Mouse (Mus musculus): ENCODE data around the gene Ehmt1.

Ehmt1 gene

DNA sequence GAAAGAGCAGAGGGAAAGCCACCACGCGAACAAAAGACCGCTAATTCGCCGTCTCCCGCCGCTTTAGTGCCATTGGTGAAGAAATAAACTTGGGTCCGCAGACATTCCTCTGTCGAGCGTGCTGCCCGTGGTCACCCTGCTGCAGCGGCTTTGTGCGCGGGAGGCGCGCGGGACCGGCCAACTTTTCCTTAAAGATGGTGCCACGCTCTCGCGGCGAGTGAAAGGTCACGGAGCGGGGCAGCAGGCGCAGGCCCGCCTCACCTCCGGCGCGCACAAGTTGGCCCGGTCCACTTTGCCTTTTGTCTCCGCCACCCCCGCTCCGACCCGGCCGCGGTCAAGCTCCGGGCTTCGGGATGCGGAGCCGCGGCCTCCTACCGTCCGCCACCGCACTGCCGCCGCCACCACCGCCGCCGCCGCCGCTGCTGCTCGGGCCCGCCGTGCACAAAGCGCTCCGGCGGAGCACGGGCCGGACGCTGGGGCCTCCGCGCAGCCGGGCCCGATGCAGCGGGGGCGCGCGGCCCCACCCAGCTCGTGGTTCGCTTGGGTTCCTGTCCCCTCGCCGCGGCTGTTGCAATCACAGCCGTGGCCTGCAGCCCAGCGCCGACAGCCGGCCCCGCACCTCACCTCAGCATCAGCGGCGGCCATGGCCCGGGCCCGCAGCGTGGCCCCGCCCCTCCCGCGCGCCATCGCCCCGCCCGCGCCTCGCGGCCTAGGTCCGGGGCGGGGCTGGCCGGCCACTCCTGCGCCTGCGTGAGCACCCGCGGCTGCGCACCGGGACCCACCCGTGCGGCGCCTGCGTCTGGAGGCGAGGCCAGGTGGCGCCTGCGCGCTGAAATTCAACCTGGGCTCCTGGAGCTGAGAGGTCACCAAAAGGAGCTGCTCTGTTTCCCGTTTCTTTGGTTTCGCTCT lies at the start of gene Ehmt1:
TSS of gene Ehmt1 (minus strand) at position 685 of the 909 bp plus-strand sequence.
- DNase-seq = peak; percentile 96

DNA sequence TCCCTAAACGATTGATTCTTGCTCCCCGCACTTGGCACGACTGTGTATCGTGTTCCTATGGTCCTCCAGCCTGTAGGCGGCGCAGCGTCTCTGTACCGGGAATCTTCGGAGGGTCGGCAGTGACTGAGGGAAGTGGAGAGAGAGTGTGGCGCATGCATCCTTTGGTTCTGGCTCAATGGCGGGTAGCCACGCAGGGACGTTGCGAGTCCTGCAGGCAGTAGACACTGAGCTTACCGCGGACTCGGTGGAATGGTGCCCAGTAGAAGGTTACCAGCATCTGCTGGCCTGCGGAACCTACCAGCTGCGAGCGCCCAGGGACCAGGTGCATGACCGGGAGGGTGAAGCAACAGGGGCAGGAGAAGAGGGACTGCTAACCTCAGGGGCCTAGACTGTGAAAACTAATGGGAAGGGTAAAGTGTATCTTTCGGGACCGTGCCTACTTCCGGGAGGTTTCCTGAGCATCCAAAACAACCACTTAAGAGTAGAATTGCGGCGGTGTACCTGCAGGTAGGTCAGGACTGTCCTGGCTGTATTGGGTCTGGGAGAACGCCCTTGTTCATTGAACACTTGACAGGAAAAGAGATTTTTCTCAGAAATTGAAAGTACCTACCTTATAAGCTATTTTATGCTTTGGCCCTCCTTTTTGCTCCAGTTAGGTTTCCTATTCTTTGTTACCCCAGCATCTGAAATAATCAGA lies 43.0 kb upstream of the Ehmt1 start, which contains the start of gene Dph7:
TSS of gene Dph7 (plus strand) at position 97 of the 697 bp plus-strand sequence.
- peak; percentile 85 for DNase-seq

DNA sequence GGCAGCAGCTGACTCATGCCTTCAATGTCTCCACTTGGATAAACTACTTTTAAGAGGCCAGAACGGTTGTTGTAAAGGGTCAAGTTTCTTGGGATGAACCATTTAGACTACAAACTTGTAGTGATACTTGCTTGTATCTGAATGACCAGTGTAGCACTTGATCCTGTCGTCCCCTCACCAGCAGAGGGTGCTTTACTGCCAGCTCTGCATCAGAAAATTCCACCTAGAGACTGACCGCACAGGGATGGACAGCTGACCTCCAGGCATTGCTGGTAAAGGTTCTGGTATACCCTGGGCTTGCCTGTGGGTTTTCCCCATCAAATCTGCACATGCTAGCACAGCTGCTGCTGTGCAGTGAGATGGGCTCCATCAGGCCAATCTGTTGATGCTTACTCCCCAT lies 41.5 kb upstream of the Ehmt1 start:
- peak; percentile 72 for DNase-seq

DNA sequence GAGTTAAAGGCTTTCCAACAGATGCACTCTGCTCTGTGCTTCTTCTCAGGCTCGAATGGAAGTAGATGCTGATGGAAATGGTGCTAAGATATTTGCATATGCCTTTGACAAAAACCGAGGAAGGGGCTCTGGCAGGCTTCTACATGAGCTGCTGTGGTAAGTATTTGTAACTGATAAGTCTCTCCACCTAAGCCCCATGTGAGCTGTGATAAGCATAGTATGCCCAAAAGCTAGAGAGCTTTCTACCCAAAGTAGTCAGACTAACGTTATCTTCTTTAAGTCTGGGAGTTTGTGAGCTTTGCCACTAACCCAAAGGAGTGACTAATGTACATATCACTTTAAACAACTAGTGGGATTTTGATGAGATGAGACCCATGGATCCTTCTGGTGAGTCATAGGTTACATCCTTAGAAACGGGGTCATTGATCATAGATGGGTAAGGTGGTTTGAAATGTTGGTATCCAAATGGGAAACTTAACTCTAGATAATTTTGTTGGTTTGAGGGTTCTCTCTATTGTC lies 33.2 kb upstream of the Ehmt1 start:
- no peak for DNase-seq

DNA sequence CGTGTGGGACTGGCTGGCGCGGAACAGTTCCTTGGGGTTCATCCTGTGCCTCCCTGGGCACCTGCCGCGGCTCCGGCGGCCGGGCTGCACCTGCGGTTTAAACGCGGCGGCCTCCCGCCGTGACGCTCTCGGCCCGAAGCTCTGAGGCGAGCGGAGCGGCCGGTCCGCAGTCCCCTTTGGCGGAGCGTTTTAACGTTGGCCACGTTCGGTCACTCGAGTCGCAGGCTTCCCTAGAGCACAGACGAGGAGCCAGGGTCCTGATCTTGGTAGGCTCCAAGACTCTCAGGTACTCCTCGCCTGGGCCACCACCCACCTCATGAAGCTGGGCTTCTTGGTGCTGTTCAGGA lies 30.7 kb upstream of the Ehmt1 start:
- DNase-seq = no peak

DNA sequence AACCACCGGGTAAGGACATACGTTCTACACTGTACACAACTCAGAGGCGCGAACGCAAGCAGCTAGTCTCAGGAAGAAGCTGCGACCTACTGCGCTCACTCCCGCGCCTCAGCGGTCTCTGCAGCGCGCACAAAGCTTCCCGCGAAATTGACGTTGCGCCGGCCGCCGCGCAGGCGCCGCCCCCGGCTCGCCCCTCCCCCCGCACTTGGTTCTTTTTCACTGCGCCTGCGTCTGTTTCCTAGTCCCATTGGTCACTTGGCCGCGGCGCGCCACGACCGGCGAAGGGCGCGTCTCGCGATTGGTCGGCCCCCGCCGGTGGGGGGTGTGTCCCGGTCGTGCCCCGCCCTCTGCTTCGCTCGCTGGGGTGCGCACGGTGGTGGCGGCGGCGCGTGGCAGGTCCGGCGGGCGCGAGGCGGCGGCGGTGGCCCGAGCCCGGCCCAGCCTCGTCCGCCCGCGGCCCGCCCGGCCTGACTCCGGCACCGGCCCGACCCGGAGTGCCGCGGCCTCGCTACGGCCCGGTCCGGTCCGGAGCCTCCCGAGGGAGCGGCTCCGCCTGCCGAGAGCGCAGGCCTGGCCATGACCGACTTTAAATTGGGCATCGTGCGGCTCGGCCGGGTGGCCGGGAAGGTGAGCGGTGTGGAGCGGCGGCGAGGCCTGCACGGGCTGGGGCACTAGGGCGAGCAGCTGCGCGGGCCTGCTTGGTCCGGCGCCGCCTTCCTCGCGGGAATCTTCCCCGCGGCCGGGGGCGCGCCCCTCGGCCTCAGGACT lies 30.2 kb upstream of the Ehmt1 start, which contains the start of gene Zmynd19:
TSS of gene Zmynd19 (plus strand) at position 372 of the 768 bp plus-strand sequence.
- DNase-seq = peak; percentile 97

DNA sequence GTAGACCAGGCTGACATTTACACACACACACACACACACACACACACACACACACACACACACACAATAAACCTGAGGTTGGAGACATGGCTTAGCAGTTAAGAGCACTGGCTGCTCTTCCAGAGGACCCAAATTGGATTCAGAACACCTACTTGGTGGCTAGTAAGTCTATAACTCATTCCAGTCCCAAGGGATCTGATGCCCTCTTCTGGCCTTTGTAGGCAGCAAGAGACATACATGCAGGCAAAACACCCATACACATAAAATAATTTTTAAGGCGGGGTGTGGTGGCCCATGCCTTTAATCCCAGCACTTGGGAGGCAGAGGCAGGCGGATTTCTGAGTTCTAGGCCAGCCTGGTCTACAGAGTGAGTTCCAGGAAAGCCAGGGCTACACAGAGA lies 24.9 kb upstream of the Ehmt1 start:
- DNase-seq = peak; percentile 73

DNA sequence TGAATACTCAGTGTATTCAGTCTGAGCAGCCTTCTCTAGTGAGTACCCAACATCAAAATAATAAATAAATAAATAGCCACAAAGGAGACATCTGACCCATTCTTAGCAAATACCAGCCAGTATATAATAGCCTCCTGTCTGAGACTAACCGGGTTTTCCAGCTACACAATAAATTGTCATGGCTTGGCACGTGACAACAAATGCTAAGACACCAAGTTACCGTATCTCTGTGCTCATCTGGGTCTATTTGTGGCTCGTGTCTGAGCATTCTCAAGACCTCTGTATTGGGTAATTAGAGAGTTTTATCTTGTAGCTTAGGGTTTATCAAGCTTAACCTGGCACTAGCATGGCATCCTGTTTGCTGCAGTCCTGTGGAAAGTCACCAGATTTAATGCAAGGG lies 22.7 kb upstream of the Ehmt1 start:
- DNase-seq = no peak

DNA sequence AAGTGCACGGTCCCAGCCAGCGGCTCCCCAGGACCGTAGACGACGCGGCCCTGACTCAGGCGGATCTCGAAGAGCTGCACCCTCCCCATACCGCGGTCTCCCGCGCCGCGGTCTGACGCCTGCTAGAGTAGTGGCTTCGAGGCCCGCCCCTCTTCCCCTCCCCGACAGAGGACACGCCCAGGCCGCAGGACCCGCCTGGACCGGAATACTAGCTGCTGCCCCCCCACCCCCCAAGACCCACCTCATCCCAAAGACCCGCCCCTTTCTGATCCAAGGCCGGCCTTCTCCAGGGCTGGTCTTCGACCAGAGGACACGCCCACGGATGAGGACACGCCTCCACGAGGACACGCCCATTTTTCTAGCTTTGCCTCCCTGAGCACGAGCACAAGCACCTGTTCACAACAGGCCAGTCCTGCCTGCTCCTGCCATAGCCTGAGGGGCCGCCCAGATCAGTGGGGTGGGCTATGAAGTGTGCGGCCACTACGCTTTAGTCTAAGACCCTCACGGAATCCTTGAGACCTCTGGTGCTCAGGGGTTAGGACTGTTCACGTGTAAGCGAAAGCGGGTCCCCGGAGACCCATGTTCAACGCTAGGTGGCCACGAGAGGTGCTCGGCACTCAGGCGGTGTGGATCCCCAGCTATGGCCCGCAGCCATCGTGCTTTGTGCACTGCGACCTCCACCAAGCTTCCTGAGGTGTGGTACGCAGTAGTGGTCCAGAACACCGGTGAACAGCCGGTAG lies 15.8 kb upstream of the Ehmt1 start, which contains the start of gene Arrdc1:
TSS of gene Arrdc1 (minus strand) at position 196 of the 740 bp plus-strand sequence.
- DNase-seq = peak; percentile 97

DNA sequence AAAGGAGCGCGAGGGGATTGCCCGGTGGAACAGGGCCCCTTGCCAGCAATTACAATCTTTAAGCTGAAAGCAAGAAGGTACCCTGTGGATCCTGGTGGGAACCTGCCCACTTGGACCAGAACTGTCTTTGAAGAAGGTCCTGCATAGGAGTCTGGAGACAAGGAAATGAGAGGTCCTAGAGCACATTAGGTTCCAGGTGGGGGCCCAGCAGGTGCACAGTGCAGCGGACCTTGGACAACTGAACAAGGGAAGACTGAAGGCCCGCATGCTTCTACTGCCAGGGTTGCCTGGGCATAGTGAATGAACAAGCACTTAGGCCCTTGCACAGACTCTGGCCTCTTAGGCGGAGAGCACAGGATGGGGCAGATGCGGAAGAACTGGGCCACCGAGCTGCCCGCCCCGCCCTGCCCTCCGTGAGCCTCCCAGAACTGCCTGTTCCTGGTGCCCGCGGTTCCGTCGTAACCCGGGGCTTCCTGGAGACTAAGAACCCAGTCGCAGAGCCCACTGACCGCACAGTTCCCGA lies 15.1 kb upstream of the Ehmt1 start:
- DNase-seq = peak; percentile 69

DNA sequence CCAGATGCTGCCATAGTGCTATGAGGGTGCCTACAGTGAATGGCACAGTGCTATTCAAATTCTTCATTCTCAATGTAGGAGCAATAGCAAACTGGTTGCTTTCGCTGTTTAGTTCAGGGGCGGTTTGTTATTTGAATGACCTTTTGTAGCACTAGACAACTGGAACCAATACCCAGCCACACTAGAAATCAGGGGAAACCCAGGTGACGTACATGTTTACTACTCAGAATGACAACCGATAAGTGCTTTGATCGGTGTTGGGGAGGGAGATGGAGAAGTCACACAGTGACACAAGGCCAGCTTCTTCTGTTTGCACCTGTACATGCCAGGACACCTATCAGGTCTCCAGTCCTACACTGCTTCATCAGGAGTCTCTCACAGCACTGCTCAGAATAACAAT lies 10.2 kb upstream of the Ehmt1 start:
- no peak for DNase-seq

DNA sequence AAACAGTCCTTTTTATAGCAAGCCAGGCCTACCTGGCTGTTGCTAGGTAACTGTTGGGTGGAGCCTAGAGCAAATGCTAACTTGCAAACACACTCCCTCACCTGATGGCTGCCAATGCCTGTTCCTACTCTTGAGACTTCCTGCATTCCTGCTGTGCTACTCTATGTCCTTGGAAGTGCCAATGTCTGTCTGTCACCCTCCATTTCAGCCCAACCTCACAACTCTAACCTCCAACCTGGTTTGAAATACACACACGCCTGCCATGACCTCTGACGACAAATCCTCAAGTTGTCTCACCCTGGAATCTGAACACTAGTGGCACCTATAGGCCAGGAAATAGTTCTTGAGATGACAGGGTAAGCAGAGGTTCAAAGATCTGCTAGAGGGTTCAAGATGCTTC lies 9.7 kb upstream of the Ehmt1 start:
- DNase-seq = peak; percentile 70

DNA sequence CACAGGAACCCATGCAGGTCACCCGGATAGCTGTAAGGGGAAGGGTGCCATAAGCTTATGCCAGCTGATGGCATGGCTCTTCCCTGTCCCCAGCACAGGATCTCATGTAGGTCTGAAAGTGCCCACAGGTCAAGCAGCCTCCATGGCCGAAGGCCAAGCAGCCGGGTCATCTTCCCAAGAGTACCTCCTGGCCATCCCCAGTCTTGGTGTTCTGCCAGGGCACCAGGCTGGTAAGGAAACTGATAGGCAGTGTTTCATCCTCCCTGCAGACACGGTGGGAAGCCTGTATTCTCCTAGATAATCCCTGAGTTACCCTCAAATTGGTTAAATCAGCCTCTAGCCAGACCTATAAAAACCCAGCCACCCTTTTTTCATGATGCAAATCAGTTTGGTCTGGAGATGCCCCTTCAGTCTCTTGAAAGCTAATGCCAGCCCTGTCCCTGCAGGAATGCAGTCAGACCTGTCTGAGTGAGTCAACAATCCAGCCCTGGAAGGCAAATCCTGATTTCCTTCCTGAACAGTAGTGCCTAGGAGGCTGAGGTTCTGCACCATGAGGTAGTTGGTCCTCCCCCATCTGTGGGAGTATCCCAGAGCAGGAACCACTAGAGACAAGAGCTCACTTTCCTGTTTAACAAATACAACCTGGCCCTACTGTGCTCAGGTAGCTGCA lies 8.5 kb upstream of the Ehmt1 start:
- DNase-seq = peak; percentile 73

DNA sequence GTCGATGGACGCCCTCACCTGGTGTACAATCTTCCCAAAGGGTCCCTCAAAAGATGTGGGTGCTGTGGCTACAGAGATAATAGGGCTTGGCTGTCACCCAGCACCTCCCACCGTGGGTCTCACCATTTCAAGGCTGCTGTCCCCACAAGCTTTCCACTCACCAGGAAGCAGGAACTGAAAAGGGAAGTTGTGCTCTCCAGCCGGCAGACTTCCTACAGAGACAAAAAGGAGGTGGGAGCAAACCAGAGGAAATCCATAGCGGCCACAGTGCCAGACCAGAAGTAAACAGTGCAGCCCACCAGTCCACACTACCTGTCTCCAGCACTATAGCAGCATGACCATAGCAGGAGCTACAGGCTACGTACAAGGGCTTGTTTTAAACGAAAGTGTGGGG lies 7.5 kb upstream of the Ehmt1 start:
- DNase-seq = no peak

DNA sequence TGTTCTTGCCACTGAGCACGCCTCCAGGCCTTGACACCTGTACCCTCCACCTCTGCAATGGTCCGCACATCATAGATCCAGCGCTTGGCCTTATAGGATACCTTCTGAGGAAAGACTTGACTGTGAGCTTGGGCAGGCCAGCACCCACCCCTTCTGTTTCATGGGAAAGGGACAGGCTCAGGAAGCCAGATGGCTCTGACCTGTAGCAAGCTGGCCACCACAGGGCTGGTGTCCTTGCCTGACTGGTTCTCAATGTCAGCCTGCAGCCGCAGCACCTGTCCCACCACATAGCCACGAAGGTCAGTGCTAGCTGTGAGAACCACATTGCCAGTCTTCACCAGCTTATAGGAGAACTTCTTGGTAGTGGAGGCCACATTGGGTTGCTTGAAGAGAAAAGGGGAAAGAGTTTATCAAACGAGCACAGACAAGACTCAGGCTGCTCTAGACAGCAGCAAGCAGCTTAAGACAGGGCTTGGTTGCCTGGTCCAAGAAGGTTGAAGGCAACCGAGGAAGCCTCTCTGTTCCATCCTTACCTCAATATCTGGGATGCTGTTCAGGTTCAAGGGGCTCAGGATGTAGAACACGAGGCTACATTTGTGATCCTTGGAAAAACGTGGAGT lies 7.0 kb upstream of the Ehmt1 start:
- DNase-seq = no peak

DNA sequence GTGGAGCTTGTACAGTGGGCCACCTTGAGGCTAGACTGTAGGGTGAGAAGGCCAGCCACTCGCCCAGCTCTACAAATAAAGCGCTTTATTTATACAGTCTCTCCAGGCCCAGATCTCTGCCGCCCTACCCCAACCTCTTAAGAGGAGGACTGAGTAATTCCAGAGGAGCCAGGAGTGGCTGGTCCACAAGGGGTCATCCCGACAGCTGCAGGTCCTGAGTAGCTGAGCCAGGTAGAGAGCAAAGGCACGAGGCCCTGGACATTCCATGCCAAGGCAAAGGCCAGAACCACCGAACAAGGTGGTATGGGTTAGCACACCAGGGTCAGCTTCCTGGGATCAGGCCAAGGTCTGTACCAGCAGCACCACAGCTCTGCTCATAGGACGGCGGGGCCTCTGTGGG lies 5.9 kb upstream of the Ehmt1 start:
- DNase-seq = no peak

DNA sequence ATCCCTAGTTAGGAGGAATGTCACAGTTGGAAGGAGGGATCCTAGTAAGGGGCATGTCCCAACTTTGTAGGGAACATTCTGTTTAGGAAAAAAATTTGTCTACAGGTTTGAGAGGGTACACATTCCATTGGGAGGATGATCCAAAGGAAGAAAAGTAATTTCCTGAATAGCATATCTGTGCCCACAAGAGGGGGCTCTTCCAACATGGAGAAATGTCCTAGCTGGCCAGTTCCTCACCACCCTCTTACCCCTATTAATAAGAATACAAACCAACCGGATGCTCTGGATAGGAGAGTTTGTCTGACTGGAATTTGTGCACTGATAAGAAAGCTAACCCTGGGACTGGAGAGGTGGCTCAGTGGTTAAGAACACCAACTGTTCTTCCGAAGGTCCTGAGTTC lies 4.1 kb upstream of the Ehmt1 start:
- DNase-seq = peak; percentile 49

DNA sequence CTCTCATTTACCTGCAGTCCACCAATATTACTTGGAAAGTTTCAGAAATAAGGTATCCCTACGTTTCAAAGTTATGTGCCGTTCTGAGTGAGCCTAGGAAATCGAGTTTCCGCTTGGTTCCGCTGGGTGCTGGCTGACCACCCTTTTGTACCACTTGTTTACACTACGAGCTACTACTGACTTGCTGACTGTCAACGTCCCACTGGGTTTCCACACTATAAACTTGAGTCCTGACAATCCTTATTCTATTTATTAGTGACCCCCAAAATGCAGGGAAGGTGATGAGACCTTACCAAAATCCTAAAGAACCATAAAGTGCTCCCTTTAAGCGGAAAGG lies 393 bp upstream of the Ehmt1 start:
- no peak for DNase-seq

DNA sequence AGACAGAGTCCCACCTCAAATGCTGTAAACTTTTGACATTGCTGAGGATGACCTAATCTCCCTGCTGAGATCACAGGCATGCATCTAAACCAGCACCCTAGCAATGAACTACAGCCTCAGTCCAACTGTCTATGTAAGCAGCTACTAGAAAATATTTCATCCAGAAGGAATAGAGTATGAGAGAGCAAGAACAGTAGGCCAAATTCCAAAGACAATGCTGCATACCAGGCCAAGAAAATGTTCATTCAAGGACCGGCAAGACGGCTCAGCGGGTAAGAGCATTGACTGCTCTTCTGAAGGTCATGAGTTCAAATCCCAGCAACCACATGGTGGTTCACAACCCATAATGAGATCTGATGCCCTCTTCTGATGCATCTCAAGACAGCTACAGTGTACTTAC lies 4.7 kb downstream of the Ehmt1 start:
- peak; percentile 45 for DNase-seq

DNA sequence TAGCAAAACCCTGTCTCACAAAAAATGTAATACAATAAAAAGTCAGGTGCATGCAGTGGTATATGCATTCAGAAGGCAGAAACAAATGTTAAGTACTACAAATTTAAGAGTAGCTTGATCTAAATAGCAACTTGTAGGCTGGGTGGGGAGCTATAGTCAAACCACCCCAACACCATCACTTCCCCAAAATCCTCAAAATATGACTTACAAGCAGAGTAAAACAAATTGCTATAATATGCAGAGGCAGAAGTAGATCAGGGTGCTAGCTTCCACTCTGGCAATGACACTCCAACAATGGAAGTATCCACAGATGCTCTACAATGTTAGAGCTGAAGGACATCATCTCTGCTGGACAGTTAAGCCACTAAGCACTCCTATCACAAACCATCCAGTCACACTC lies 6.8 kb downstream of the Ehmt1 start:
- no peak for DNase-seq

DNA sequence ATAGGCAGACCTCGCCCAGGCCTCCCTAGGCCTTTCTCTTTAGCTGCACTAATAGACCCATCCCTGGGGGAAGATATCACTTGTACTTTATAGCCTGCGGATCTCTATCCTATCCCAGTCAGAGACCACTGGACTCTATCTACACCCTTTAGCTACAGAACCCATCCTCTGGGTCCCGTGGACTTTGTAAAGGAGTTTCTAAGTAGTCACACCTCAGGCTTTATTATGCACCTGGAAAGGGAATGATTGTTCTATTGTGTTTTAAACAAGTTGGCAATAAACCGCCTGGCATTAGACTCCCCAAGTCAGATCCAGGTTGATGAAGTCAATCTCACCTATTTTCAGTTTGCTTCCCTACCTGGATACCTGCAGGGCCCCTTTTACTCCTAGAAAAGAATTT lies 7.2 kb downstream of the Ehmt1 start:
- no peak for DNase-seq

Data from kidney, adult 9 months (tissue).